Mouse (Mus musculus) liver, adult 2 months (tissue): Measurements from ENCODE around the gene Stra8. TPM values are rescaled to one million over a fixed set of nuclear protein-coding genes. Genes with fewer than 3 reads are reported as not detected.

Experiments used
- DNase-seq: peaks from one replicate; pipeline ENCODE4 v3.0.0-alpha.2; 2011; ENCODE audit warnings: low read depth, low spot score; ENCODE audit errors: extremely low read depth
- H3K27ac ChIP-seq: fragments of 200-500 bp; replicated peaks from 2 replicates; pipeline ENCODE4 v1.5.1; 2012; ENCODE audit warnings: low read depth, mild to moderate bottlenecking, control low read depth, inconsistent platforms, low read length; ENCODE audit not compliant: insufficient read depth
- H3K27me3 ChIP-seq: fragments of 200-500 bp; 2 replicates; pipeline ENCODE4 v1.6.1; 2012; ENCODE audit warnings: mild to moderate bottlenecking, moderate library complexity, low read length, inconsistent platforms; ENCODE audit not compliant: control insufficient read depth, insufficient read depth
- H3K36me3 ChIP-seq: fragments of 200-500 bp; 2 replicates; pipeline ENCODE4 v1.6.1; 2012; ENCODE audit warnings: low read length, inconsistent platforms; ENCODE audit not compliant: control insufficient read depth, insufficient read depth
- H3K4me1 ChIP-seq: fragments of 200-500 bp; 2 replicates; pipeline ENCODE4 v1.6.1; 2011; ENCODE audit warnings: low read length; ENCODE audit not compliant: control insufficient read depth, insufficient read depth
- H3K4me3 ChIP-seq: fragments of 200-500 bp; 2 replicates; pipeline ENCODE4 v1.5.1; 2011; ENCODE audit warnings: low read depth, mild to moderate bottlenecking, control low read depth, low read length, moderate library complexity; ENCODE audit not compliant: insufficient read depth
- H3K79me2 ChIP-seq: fragments of 200-500 bp; 2 replicates; pipeline ENCODE4 v1.6.1; 2012; ENCODE audit warnings: inconsistent platforms, mild to moderate bottlenecking, low read length, moderate library complexity; ENCODE audit not compliant: control insufficient read depth, insufficient read depth
- H3K9ac ChIP-seq: fragments of 200-500 bp; 2 replicates; pipeline ENCODE4 v1.6.1; 2012; ENCODE audit warnings: low read depth, mild to moderate bottlenecking, control low read depth, inconsistent platforms, low read length
- CTCF ChIP-seq: fragments of 200-500 bp; IDR thresholded peaks from 2 replicates; pipeline ENCODE4 v1.5.1; 2011; ENCODE audit warnings: low read depth, low read length, control low read depth
- POLR2A ChIP-seq: fragments of 200-500 bp; IDR thresholded peaks from 2 replicates; pipeline ENCODE4 v1.6.1; 2011; ENCODE audit warnings: low read length, control low read depth; ENCODE audit not compliant: insufficient read depth; ENCODE audit errors: extremely low read depth
- WGBS: fragments of 180-500 bp; shearing (Covaris S2); methylation state at CpG from one replicate; pipeline ENCODE4 v1.1.7; 2018; 5-methylcytosine and 5-hydroxymethylcytosine counted together
- polyA plus RNA-seq: library from polyadenylated mRNA; depleted of rRNA; stranded (reverse); fragments of >200 nt; gene quantifications from 2 replicates; pipeline ENCODE4 v1.2.3, GENCODE M21; 2012
- total RNA-seq: library from RNA; depleted of rRNA; stranded (reverse); fragments of >200 nt; gene quantifications from 2 replicates; pipeline ENCODE4 v1.2.3, GENCODE M21; 2014

The Stra8 gene
- total and polyA plus RNA-seq, 2 experiments = not detected

GRCm38 (mm10) chr6:34959131-34959530 is 39.2 kb downstream of the Stra8 start:
- Histone ChIP-seq H3K79me2 (no peaks in the 10 kb centered on the region), H3K36me3 (no peaks in the 10 kb centered on the region), H3K4me3 (no peak overlapping the region), H3K27ac (no peak overlapping the region), H3K9ac (no peak overlapping the region), H3K4me1 (0 out of 2 replicates have a peak, but pooled peaks cover 2% of the 10 kb centered on the region), H3K27me3 (no peaks in the 10 kb centered on the region)
- DNase-seq = no peak
- no peak for TF ChIP-seq CTCF
- TF ChIP-seq POLR2A = no peak
- 93% methylated on average over 7 of the region's 7 CpGs for WGBS

GRCm38 (mm10) chr6:34964550-34964949 is 44.6 kb downstream of the Stra8 start:
- Histone ChIP-seq H3K4me1 (no peaks in the 10 kb centered on the region), H3K4me3 (no peak overlapping the region), H3K9ac (no peak overlapping the region), H3K27ac (no peak overlapping the region), H3K36me3 (no peaks in the 10 kb centered on the region), H3K27me3 (no peaks in the 10 kb centered on the region), H3K79me2 (no peaks in the 10 kb centered on the region)
- DNase-seq = no peak
- WGBS = 79% methylated on average over 2 of the region's 2 CpGs
- no peak for TF ChIP-seq POLR2A
- TF ChIP-seq CTCF = no peak

DNA sequence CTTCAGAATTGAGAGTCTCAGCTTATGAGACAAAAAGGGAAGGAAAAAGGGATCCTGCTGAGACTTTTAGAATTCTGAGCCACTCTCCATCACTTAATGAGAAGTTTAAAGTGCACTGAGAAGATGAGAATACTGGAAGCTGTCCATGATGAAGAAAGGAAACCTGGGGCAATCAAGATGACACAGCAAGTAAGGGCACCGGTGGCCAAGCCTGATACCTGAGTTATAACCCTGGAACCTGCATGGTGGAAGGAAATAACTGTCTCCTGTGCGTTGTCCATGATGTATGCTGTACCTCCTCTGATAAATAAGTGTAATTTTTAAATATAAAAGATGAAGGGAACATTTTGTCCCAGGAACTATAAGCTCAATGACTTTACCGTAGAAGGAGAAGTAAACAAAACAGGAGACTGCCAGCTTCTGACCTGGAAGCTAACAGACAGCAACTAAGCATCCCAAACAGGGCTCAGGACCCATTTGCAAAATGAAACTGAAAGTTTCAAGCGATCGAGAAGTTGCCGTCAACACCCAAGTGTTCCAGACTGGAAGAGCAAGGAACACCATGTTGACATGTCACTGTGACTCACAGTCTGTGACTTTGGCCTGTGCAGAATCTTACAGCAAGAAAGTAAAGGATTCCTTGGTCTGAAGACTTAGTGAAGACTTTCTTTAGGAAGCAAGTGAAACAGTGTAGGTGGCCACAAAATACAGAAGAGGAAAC is 46.0 kb downstream of the Stra8 start:
- TF ChIP-seq CTCF (no peak), POLR2A (no peak)
- Histone ChIP-seq H3K9ac (no peak overlapping the region), H3K36me3 (no peaks in the 10 kb centered on the region), H3K27me3 (no peaks in the 10 kb centered on the region), H3K27ac (no peak overlapping the region), H3K4me1 (no peaks in the 10 kb centered on the region), H3K79me2 (no peaks in the 10 kb centered on the region), H3K4me3 (no peak overlapping the region)
- peak; percentile 20 for DNase-seq
- WGBS = 69% methylated on average over 6 of the region's 6 CpGs

DNA sequence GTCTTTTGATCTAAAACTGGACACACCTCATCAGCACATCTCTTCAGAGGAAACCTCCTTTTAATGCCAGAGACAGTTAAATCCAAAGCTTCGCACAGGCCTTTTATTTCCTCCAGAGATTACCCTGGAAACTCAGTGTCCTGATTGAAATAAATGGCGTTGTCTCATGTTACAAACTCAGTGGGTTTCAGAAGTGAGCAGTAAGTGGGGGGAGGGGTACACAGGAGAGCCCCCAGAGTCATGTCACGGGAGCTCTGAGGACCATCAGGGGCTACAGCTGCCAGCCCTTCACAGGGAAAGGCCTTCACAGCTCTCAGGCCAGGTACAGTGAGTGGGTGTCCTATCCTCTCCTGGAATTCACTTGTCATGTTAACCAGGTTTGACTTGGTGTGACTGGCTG is 51.2 kb downstream of the Stra8 start:
- DNase-seq = no peak
- TF ChIP-seq CTCF = no peak
- no peak for TF ChIP-seq POLR2A
- Histone ChIP-seq H3K79me2 (no peaks in the 10 kb centered on the region), H3K27ac (no peak overlapping the region), H3K4me3 (no peak overlapping the region), H3K27me3 (no peaks in the 10 kb centered on the region), H3K4me1 (no peaks in the 10 kb centered on the region), H3K9ac (no peak overlapping the region), H3K36me3 (no peaks in the 10 kb centered on the region)
- 83% methylated on average over 3 of the region's 3 CpGs for WGBS

DNA sequence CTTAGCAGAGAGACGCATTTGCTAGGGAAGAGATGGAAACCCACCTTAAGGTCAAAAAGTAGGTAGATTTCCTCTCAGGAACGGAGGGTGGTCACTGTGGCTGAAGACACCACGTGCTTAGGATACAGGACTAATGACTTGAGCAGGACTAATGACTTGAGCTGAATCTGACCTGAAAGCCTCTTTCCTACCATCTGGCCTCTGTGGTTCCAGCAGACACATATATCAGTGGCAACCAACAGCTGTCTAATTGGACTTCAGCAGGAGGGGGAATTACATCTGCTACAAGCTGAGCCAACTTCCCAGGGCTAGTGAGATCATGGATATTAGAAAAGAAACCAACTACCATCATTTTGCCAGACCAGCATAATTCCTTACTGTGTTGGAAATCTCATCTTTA is 59.3 kb downstream of the Stra8 start:
- WGBS = 94% methylated on average over 3 of the region's 3 CpGs
- Histone ChIP-seq H3K4me1 (no peaks in the 10 kb centered on the region), H3K27ac (no peak overlapping the region), H3K4me3 (no peak overlapping the region), H3K27me3 (peaks cover 5% of the 10 kb centered on the region; the same call in 1 of the 2 replicates), H3K79me2 (no peaks in the 10 kb centered on the region), H3K9ac (no peak overlapping the region), H3K36me3 (no peaks in the 10 kb centered on the region)
- TF ChIP-seq CTCF = no peak
- no peak for TF ChIP-seq POLR2A
- DNase-seq = no peak

DNA sequence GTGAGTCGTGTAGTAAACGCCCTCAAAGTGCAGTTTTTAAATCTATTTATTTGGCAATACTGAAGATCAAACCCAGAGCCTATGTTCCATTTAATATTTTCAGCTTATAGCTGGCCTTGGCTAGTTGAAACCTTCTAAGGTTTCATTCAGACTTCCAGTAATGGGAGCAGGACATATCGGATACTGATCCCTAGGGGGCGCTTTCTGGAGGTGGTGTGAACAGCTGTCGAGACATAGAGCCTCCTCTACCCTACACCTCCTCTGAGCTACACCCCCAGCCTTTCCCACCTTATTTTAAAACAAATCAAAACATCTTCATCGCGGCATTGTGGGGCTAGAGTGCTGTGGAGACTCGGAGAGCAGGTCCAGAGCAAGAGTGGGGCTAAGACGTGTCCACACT is 60.7 kb downstream of the Stra8 start:
- TF ChIP-seq CTCF (no peak), POLR2A (no peak)
- Histone ChIP-seq H3K79me2 (no peaks in the 10 kb centered on the region), H3K4me1 (no peaks in the 10 kb centered on the region), H3K36me3 (no peaks in the 10 kb centered on the region), H3K27ac (no peak overlapping the region), H3K4me3 (no peak overlapping the region), H3K9ac (no peak overlapping the region), H3K27me3 (peaks cover 5% of the 10 kb centered on the region; the same call in 1 of the 2 replicates)
- 65% methylated on average over 9 of the region's 9 CpGs for WGBS
- DNase-seq = no peak
